8 mouse cellular contexts compared by ENCODE assay signal in the genomic region with DNA sequence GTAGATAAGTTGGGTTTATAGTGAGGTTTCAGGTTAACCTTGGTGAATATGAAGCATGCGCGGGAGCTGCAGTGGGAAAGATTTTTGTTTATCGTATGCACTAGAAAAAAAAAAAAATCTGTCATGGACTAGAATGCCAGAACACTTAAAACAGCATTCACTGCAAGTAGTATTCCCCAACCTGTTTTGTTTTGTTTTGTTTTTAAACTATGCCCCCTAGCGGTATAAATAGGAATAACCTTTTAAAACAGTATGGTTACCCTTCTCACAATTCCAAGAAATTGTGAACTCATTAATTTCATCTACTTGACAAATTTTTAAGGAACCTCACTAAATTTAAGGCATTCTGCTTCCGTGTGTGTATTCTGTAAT.
DNase-seq lines count a peak whose midpoint lies in the region; ATAC-seq and TF ChIP-seq lines count a peak whose summit lies in the region.

No protein-coding gene starts in this region.

- peak overlapping the region; percentile 62 for H3K4me3 ChIP-seq in left cerebral cortex, adult 2 months
- peak overlapping the region; percentile 45 for H3K4me3 ChIP-seq in forebrain, embryonic 12.5 days (replicated peaks)
- peak overlapping the region; percentile 63 for H3K4me3 ChIP-seq in limb, embryonic 13.5 days

- 2% methylated on average over 5 of the region's 5 CpGs for WGBS in forebrain, embryonic 12.5 days
- 2% methylated on average over 5 of the region's 5 CpGs for WGBS in limb, embryonic 13.5 days

- no peaks in the 10 kb centered on the region for H3K9me3 ChIP-seq in forebrain, embryonic 12.5 days
- H3K9me3 ChIP-seq in limb, embryonic 13.5 days, result no peaks in the 10 kb centered on the region

- no peaks in the 10 kb centered on the region for H3K36me3 ChIP-seq in forebrain, embryonic 12.5 days (replicated peaks)
- H3K36me3 ChIP-seq in limb, embryonic 13.5 days, result no peaks in the 10 kb centered on the region

- DNase-seq in left cerebral cortex, adult 2 months (ENCODE audit: extremely low spot score in 1 of 2, low spot score in 2 of 2), result no peak
- DNase-seq in left cerebral cortex, adult 18-20 months (ENCODE audit: low spot score in 2 of 2), result no peak
- peak; percentile 78 for DNase-seq in adipocyte (ENCODE audit: low spot score)
- no peak for DNase-seq in adrenal gland, postnatal 25 days
- DNase-seq in ovary, postnatal 36 days (ENCODE audit: low spot score), result no peak

- H3K27ac ChIP-seq in left cerebral cortex, adult 2 months, result peak overlapping the region; percentile 48
- H3K27ac ChIP-seq in forebrain, embryonic 12.5 days, result peak overlapping the region; percentile 38; the same call in 1 of the 2 replicates
- peak overlapping the region; percentile 70; the same call in 1 of the 2 replicates for H3K27ac ChIP-seq in limb, embryonic 13.5 days

- peak; percentile 68 for TF ChIP-seq CTCF in left cerebral cortex, adult 2 months (IDR thresholded peaks at IDR 0.05)

- no peaks in the 10 kb centered on the region for H3K4me1 ChIP-seq in forebrain, embryonic 12.5 days
- H3K4me1 ChIP-seq in limb, embryonic 13.5 days, result no peaks in the 10 kb centered on the region

- no peaks in the 10 kb centered on the region for H3K27me3 ChIP-seq in forebrain, embryonic 12.5 days
- no peaks in the 10 kb centered on the region for H3K27me3 ChIP-seq in limb, embryonic 13.5 days

- peak; percentile 79 for ATAC-seq in forebrain, embryonic 12.5 days (ENCODE audit: low FRiP score)
- peak; percentile 64 for ATAC-seq in limb, embryonic 13.5 days (ENCODE audit: low FRiP score, low read depth)
- peak; percentile 45; the same call in 1 of the 2 replicates for ATAC-seq in neutrophil, adult 5-6 weeks (ENCODE audit: extremely low read depth, insufficient number of reproducible peaks, low FRiP score, poor library complexity, severe bottlenecking)

- peak overlapping the region; percentile 61 for H3K4me2 ChIP-seq in forebrain, embryonic 12.5 days
- H3K4me2 ChIP-seq in limb, embryonic 13.5 days (replicated peaks), result peak overlapping the region; percentile 79

- intact Hi-C loops in left cerebral cortex, adult 2 months (cut with DNase I), result loop anchor here (1.0 to 5.0 kb wide), 3 partner anchors 64 to 161 kb away; no protein-coding TSS in a partner anchor

- peak overlapping the region; percentile 60 for H3K9ac ChIP-seq in forebrain, embryonic 12.5 days
- H3K9ac ChIP-seq in limb, embryonic 13.5 days, result peak overlapping the region; percentile 79
